Mouse (Mus musculus) cerebral cortex, adult 2 months (tissue): ENCODE results near the gene Fzr1.

Experiments used
- WGBS: fragments of 180-500 bp; shearing (Covaris S2); methylation state at CpG from one replicate; pipeline ENCODE4 v1.1.7; 2018; 5-methylcytosine and 5-hydroxymethylcytosine counted together

Fzr1 gene

GRCm38 (mm10) chr10:81354738-81355477, 23.4 kb downstream of the Fzr1 start:
- WGBS: 71% methylated on average over 9 of the region's 9 CpGs

DNA sequence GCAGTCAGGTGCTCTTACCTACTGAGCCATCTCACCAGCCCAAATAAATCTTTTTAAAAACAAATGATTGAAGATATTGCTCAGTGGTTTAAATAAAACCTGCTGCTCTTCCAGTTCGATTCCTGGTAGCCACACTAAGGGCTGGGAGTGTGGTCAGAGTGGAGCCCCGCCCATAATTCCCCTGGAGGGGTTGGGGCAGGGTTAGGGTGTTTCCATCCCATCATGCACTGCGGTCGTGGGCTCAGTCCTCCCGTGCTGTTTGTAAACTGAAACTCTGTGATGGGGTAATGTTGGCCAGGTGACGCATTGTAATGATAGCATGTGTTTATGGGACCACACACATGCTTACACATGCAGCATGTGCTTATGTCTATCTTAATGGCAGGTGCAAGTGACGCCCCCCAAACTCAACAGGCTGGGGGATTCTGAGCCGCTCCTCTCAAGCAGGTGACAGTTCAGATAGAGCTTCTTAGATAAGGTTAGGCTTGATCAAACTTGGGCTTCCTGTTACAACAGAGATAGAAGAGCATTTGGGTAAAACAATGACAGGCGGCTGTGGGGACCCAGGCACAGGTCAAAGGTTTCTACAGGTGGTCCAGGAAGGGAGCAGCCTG, 26.5 kb downstream of the Fzr1 start:
- 33% methylated on average over 9 of the region's 9 CpGs for WGBS

GRCm38 (mm10) chr10:81350351-81351063, 27.8 kb downstream of the Fzr1 start, which contains the start of gene Hmg20b:
Hmg20b (minus strand) TSS chr10:81350480.
- under 1% methylated on average over 54 of the region's 54 CpGs for WGBS

DNA sequence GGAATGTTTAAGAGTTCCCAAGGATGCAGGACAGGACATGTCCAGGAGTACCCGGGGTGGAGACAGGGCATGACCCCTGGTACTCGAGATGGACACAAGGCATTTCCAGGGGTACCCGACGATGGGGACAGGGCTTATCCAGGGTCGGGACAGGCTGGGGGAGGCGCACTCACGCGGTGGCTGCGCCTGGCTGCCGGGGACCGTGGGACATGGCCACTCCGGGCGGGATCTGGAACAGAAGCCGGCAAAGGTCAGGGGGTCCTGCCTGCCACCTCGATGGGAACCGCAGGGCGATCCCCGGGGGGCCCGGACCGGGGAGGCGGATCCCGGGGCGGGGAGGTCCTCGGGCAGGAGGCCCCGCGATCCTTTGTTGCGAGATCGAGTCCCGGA, 28.4 kb downstream of the Fzr1 start:
- WGBS: under 1% methylated on average over 29 of the region's 29 CpGs

GRCm38 (mm10) chr10:81349146-81349545, 29.2 kb downstream of the Fzr1 start:
- 19% methylated on average over 12 of the region's 12 CpGs for WGBS

- 22% methylated on average over 55 of the region's 55 CpGs for WGBS
Observed at GRCm38 (mm10) chr10:81346453-81347067, 31.8 kb downstream of the Fzr1 start.

DNA sequence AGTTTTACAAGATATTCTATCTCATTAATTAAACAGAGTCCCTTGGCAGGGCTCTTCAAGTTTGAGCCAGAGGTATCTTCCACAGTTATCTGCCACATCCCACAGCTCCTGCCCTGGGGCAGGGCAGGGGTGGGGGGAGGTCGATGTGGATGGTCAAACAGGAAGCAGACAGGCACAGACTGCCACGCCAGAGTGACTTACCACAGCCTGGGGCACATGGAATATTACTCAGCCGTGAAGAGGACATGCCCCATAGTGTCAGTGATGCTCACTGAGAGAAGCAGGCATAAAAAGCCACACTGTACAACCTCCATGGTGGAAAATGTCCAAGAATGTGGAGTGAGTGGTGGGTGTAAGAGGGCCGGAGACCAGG, 33.2 kb downstream of the Fzr1 start:
- 84% methylated on average over 4 of the region's 4 CpGs for WGBS

- 50% methylated on average over 8 of the region's 8 CpGs for WGBS
Observed at GRCm38 (mm10) chr10:81344421-81345161, 33.7 kb downstream of the Fzr1 start.

GRCm38 (mm10) chr10:81342686-81343505, 35.4 kb downstream of the Fzr1 start, which contains the start of gene Gipc3:
Gipc3 (minus strand) TSS chr10:81343266.
- 5% methylated on average over 66 of the region's 67 CpGs for WGBS

DNA sequence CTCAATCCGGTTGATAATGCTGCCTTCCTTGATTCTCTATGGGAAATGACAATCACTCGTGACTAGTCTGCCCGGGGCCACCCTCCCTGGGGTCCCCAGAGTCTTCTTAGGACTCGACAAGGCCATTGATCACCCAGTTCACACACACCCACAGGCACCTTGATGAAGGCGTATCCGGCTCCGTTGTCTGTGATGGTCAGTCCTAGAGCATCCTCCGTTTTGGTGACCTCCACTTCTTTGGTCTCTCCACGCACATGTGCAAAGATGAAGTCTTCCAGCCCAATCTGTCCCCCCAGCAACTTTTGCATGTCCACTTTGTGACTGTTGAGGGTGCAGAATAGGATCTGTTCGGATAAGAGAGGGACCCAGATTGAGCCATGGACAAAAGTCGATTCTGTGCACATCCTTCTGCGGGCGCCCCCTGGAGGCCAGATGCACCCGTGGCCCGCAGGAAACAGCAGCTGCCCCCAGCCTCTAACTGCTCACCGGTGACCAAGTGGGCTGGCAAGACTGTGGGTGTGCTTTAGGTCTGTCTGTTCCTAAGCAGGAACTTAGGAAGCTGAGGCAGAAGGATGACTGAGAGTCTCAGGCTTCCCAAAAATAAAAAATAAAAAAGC, 36.9 kb downstream of the Fzr1 start:
- 42% methylated on average over 16 of the region's 16 CpGs for WGBS

GRCm38 (mm10) chr10:81340551-81341332, 37.6 kb downstream of the Fzr1 start:
- WGBS: 55% methylated on average over 17 of the region's 17 CpGs

DNA sequence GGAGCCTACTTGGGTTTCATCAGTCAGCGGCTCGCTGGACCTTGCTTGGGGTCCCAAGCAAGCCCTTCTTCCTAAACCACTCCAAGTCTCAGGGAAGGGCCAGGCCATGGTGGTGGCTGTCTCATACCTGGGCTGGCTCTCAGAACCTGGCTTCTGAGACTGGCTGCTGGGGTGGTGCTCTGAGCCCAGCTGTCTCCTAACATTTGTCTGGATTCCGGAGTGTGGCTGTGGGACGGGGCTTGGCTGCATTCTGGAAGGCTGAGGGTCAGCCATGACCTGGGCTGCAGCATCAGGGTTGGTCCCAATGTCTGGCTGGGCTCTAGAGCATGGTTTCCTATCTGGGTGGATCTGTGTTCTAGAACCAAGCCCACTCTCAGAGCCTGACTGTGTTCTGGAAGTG, 41.8 kb downstream of the Fzr1 start:
- WGBS: 97% methylated on average over 4 of the region's 4 CpGs

GRCm38 (mm10) chr10:81335393-81336340, 42.6 kb downstream of the Fzr1 start:
- WGBS: 52% methylated on average over 19 of the region's 19 CpGs

DNA sequence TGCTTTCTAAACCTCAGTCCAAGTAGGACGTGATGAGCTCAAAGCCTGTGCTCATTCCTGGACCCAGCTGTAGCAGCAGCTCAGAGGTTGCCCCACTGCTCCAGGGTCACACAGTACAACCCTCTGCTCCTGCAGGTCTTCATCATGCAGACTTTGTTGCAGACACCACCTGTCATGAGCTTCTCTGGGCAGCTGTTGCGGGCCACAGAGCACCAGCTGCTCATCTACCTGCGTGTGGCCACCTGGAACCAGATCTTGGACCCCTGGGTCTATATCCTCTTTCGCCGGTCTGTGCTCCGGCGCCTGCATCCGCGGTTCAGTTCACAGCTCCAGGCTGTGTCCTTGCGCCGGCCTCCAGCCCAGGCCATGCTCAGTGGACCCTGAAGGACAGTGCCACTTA, 44.0 kb downstream of the Fzr1 start:
- 84% methylated on average over 11 of the region's 11 CpGs for WGBS

DNA sequence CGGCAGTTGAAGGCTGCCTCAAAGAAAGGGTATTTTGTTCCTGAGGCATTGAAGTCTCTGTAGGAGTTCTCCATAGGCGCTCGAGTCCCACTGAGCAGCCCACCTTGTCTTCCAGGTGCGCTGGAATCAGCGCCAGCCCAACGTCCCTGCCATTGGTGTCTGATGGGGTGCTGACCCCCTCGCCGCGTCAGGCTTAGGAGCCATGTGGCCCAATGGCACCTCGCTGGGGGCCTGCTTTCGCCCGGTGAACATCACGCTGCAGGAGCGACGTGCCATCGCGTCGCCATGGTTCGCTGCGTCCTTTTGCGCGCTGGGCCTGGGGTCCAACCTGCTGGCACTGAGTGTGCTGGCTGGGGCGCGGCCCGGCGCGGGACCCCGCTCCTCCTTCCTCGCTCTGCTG, 46.0 kb downstream of the Fzr1 start:
- WGBS: 32% methylated on average over 29 of the region's 29 CpGs

DNA sequence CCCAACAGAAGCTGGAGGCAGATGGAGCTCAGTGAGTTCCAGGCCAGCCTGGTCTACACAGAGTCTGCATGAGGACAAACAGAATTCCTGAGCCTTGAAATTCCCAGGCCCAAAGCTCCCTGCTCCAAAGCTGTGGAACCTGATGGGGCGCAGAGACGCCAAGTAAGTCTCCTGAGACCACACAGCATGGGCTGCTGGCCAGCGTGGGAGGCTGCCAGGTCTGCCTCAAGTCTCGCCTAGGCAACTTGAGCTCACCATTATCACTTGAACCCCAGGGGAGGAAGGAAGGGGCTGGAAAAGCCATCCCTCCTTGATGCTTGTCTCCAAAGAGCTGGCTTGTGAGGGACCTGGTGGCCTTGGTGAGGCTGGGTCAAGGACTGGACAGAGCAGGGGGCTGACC, 48.3 kb downstream of the Fzr1 start:
- 68% methylated on average over 4 of the region's 4 CpGs for WGBS

- 67% methylated on average over 10 of the region's 10 CpGs for WGBS
Observed at GRCm38 (mm10) chr10:81329194-81329975, 48.9 kb downstream of the Fzr1 start.

GRCm38 (mm10) chr10:81328386-81328785, 49.9 kb downstream of the Fzr1 start, which contains the start of gene Tbxa2r:
Tbxa2r (plus strand) TSS chr10:81328731.
- WGBS: 34% methylated on average over 10 of the region's 10 CpGs
